Mouse (Mus musculus) midbrain, embryonic 15.5 days (tissue): Measurements from ENCODE around the gene Avil. TPM values are rescaled to one million over a fixed set of nuclear protein-coding genes. Genes with fewer than 3 reads are reported as not detected.

Source experiments
- ATAC-seq: fragments of 200-750 bp; cut with Nextera tagmentation; replicated peaks from 2 replicates; pipeline ENCODE4 v1.8.0; 2017; ENCODE audit warnings: moderate TSS enrichment
- H3K27ac ChIP-seq: fragments of 300-500 bp; sonication (generic); 2 replicates; pipeline ENCODE4 v1.5.1; 2015; ENCODE audit warnings: mild to moderate bottlenecking, inconsistent platforms
- H3K27me3 ChIP-seq: fragments of 300-500 bp; sonication (generic); replicated peaks from 2 replicates; pipeline ENCODE4 v1.6.1; 2015; ENCODE audit warnings: inconsistent platforms
- H3K36me3 ChIP-seq: fragments of 300-500 bp; sonication (generic); replicated peaks from 2 replicates; pipeline ENCODE4 v1.6.1; 2015; ENCODE audit warnings: inconsistent platforms
- H3K4me1 ChIP-seq: fragments of 300-500 bp; sonication (generic); 2 replicates; pipeline ENCODE4 v1.6.1; 2015; ENCODE audit warnings: inconsistent platforms
- H3K4me2 ChIP-seq: fragments of 300-500 bp; sonication (generic); 2 replicates; pipeline ENCODE4 v1.6.1; 2015; ENCODE audit warnings: inconsistent platforms, mild to moderate bottlenecking, moderate library complexity
- H3K4me3 ChIP-seq: fragments of 300-500 bp; sonication (generic); 2 replicates; pipeline ENCODE4 v1.5.1; 2015; ENCODE audit warnings: mild to moderate bottlenecking, inconsistent platforms
- H3K9ac ChIP-seq: fragments of 300-500 bp; sonication (generic); 2 replicates; pipeline ENCODE4 v1.6.1; 2015; ENCODE audit warnings: mild to moderate bottlenecking, inconsistent platforms
- H3K9me3 ChIP-seq: fragments of 300-500 bp; sonication (generic); 2 replicates; pipeline ENCODE4 v1.6.1; 2016; ENCODE audit warnings: inconsistent platforms
- WGBS: fragments of 180-500 bp; shearing (Covaris S2); methylation state at CpG from one replicate; pipeline ENCODE4 v1.1.7; 2015; ENCODE audit warnings: mixed read lengths; 5-methylcytosine and 5-hydroxymethylcytosine counted together
- polyA plus RNA-seq: library from polyadenylated mRNA; unstranded; fragments of >200 nt; fragmentation: Nextera tagmentation; extraction: Ambion mirVana; gene quantifications from 2 replicates; pipeline ENCODE4 v1.2.1, GENCODE M21; 2015

The Avil gene
- polyA plus RNA-seq, 1 experiment from 2014 or later, result 2.2 TPM

GRCm38 (mm10) chr10:127001297-127001696 is 788 bp downstream of the Avil start:
- Histone ChIP-seq H3K4me1 (no peaks in the 10 kb centered on the region), H3K9ac (no peak overlapping the region), H3K27ac (no peak overlapping the region), H3K27me3 (no peaks in the 10 kb centered on the region), H3K9me3 (no peaks in the 10 kb centered on the region), H3K4me3 (no peak overlapping the region), H3K36me3 (peaks cover 20% of the 10 kb centered on the region), H3K4me2 (no peak overlapping the region)
- WGBS, result 85% methylated on average over 9 of the region's 9 CpGs
- no peak for ATAC-seq

- no peaks in the 10 kb centered on the region for H3K27me3 ChIP-seq
- H3K4me2 ChIP-seq, result no peak overlapping the region
- WGBS, result 76% methylated on average over 1 of the region's 1 CpGs
- no peaks in the 10 kb centered on the region for H3K4me1 ChIP-seq
- H3K9me3 ChIP-seq, result no peaks in the 10 kb centered on the region
- ATAC-seq, result no peak
- no peak overlapping the region for H3K4me3 ChIP-seq
- H3K9ac ChIP-seq, result no peak overlapping the region
- H3K27ac ChIP-seq, result no peak overlapping the region
- peaks cover 20% of the 10 kb centered on the region for H3K36me3 ChIP-seq
Measured at GRCm38 (mm10) chr10:127002056-127002455, 1.5 kb downstream of the Avil start.

DNA sequence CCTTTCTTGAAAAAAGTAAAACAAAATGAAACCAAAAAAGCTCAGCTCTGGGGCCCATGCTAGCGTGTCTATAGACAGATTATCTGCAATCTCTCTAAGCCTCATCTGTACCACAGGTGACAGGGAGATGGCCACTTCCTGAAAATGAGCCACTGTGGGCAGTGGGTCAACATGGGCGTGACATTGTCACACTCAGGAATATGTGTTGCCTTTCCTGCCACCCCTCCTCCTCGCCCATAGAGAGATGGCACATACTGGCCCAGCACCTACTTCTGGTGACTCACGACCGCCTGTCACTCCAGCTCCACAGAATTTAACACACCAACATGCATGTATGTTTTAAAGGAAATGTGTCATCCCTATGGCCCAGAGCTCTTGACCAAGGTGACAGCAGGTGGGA is 2.3 kb downstream of the Avil start:
- WGBS, result 95% methylated on average over 5 of the region's 5 CpGs
- H3K4me2 ChIP-seq, result no peak overlapping the region
- no peak overlapping the region for H3K9ac ChIP-seq
- H3K4me1 ChIP-seq, result no peaks in the 10 kb centered on the region
- no peaks in the 10 kb centered on the region for H3K27me3 ChIP-seq
- no peak for ATAC-seq
- H3K27ac ChIP-seq, result no peak overlapping the region
- H3K36me3 ChIP-seq, result peaks cover 13% of the 10 kb centered on the region; the same call in 1 of the 2 replicates
- H3K9me3 ChIP-seq, result no peaks in the 10 kb centered on the region
- no peak overlapping the region for H3K4me3 ChIP-seq

GRCm38 (mm10) chr10:127003334-127003733 is 2.8 kb downstream of the Avil start:
- H3K36me3 ChIP-seq, result 0 out of 2 replicates have a peak, but pooled peaks cover 9% of the 10 kb centered on the region
- H3K4me2 ChIP-seq, result no peak overlapping the region
- no peak overlapping the region for H3K27ac ChIP-seq
- 88% methylated on average over 8 of the region's 8 CpGs for WGBS
- no peaks in the 10 kb centered on the region for H3K27me3 ChIP-seq
- no peak overlapping the region for H3K4me3 ChIP-seq
- H3K9ac ChIP-seq, result no peak overlapping the region
- ATAC-seq, result no peak
- no peaks in the 10 kb centered on the region for H3K9me3 ChIP-seq
- no peaks in the 10 kb centered on the region for H3K4me1 ChIP-seq

GRCm38 (mm10) chr10:127003806-127004205 is 3.3 kb downstream of the Avil start:
- no peaks in the 10 kb centered on the region for H3K4me1 ChIP-seq
- H3K36me3 ChIP-seq, result 0 out of 2 replicates have a peak, but pooled peaks cover 4% of the 10 kb centered on the region
- H3K4me3 ChIP-seq, result no peak overlapping the region
- no peak overlapping the region for H3K27ac ChIP-seq
- no peak for ATAC-seq
- WGBS, result 71% methylated on average over 7 of the region's 7 CpGs
- H3K4me2 ChIP-seq, result no peak overlapping the region
- no peak overlapping the region for H3K9ac ChIP-seq
- H3K9me3 ChIP-seq, result no peaks in the 10 kb centered on the region
- H3K27me3 ChIP-seq, result no peaks in the 10 kb centered on the region

DNA sequence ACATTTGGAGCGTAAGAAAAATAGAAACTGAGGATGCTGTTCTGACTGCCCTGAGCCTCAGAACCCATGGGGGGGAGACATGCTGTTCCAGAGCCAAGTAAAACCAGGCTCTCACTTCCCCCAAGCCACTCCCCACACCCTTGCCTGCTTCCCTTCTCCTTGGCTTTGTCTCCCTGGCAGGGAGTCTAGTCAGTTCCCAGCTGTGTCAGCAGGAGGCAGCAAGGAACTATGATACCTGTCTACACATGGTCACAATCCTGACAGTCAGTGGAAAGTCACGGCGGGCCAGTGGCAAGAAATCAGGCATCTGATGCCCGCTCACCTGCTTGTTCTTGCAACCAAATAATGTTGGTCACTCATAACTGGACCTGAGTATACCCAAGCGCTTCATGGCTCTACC is 16.0 kb downstream of the Avil start:
- Histone ChIP-seq H3K36me3 (no peaks in the 10 kb centered on the region), H3K4me1 (no peaks in the 10 kb centered on the region), H3K9me3 (no peaks in the 10 kb centered on the region), H3K4me3 (no peak overlapping the region), H3K27me3 (no peaks in the 10 kb centered on the region), H3K9ac (no peak overlapping the region), H3K27ac (no peak overlapping the region), H3K4me2 (no peak overlapping the region)
- 69% methylated on average over 5 of the region's 5 CpGs for WGBS
- ATAC-seq, result no peak

DNA sequence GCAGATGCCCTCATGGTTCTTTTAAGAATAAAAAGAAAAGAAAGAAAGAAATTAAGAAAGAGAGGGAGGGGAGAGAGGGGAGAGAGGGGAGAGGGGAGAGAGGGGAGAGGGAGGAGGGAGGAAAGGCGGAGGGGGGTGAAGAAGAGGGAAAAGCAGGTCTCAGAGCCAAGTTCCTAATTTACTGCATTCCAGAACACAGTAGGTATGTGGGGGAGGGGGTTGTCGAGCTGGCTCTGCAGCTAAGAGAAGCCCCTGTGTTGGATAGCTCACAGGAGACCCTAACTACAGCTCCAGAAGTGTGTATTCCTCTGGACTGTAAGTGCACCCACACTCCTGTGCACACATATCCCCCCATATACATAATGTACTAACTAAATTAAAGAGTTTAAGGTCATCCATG is 16.6 kb downstream of the Avil start:
- Histone ChIP-seq H3K4me3 (no peak overlapping the region), H3K9me3 (no peaks in the 10 kb centered on the region), H3K4me1 (no peaks in the 10 kb centered on the region), H3K9ac (no peak overlapping the region), H3K36me3 (peaks cover 4% of the 10 kb centered on the region; the same call in 1 of the 2 replicates), H3K4me2 (no peak overlapping the region), H3K27ac (no peak overlapping the region), H3K27me3 (no peaks in the 10 kb centered on the region)
- ATAC-seq, result no peak
- WGBS, result 21% methylated on average over 2 of the region's 2 CpGs

- 85% methylated on average over 16 of the region's 16 CpGs for WGBS
- ATAC-seq, result no peak
- no peak overlapping the region for H3K9ac ChIP-seq
- H3K4me3 ChIP-seq, result no peak overlapping the region
- no peaks in the 10 kb centered on the region for H3K9me3 ChIP-seq
- no peak overlapping the region for H3K27ac ChIP-seq
- H3K27me3 ChIP-seq, result no peaks in the 10 kb centered on the region
- no peak overlapping the region for H3K4me2 ChIP-seq
- no peaks in the 10 kb centered on the region for H3K4me1 ChIP-seq
- H3K36me3 ChIP-seq, result peaks cover 15% of the 10 kb centered on the region
Measured at GRCm38 (mm10) chr10:127018422-127018821, 17.9 kb downstream of the Avil start.

DNA sequence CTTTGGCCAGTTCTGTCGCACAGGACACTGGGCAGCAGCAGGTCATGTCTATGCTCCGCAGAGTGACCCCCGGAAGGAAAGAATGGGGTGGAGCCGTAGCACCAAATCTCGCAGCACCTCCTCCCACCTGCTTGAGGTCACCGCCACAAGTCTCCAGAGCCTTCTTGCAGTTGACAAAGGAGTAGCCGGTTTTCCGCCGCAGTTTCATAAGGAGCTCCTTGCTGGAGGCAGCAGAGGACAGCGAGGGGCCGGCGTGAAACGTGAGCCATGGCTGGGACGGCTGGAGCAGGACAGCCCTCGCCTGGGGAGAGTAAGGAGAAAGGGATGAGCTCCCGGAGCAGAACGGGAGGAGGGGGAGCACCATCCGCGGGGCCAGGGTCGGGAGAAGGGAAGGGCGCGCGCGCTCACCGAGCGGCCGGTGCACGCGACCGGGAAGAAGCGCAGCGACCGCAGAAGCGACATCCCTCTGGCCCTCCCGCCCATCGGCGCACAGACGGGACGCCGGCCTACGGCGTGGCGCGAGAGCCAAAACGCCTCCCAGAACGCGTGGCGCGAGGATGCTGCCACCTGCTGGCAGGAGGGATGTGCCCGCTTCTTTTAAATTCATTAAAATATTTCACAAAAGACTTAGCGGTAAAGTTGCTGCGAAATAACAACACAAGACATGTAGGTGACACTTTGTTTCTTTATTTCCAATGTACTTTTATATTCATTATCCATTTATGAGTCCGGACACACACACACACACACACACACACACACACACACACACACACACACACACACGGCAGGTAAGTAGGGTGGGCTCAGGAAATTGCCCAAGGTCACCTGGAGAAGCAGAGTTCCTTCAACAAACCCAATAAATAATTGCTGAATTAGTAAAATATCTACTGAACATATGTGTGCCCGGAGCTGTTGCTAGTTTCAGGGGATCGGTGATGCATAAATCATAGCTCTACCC is 30.1 kb downstream of the Avil start, which contains the start of gene Tsfm:
Gene Tsfm, minus strand, starts transcription at position 505 of the 961 bp plus-strand sequence.
- Histone ChIP-seq H3K4me3 (peak within 1 kb of the TSS; percentile 72), H3K9me3 (no peaks in the 10 kb centered on the region), H3K4me2 (peak within 1 kb of the TSS; percentile 87), H3K4me1 (peaks cover 11% of the 10 kb centered on the region), H3K9ac (peak within 1 kb of the TSS; percentile 85), H3K27ac (peak within 1 kb of the TSS; percentile 75), H3K27me3 (no peaks in the 10 kb centered on the region), H3K36me3 (peaks cover 22% of the 10 kb centered on the region; the same call in 1 of the 2 replicates)
- ATAC-seq, result peak; percentile 86
- 6% methylated on average over 54 of the region's 56 CpGs for WGBS

DNA sequence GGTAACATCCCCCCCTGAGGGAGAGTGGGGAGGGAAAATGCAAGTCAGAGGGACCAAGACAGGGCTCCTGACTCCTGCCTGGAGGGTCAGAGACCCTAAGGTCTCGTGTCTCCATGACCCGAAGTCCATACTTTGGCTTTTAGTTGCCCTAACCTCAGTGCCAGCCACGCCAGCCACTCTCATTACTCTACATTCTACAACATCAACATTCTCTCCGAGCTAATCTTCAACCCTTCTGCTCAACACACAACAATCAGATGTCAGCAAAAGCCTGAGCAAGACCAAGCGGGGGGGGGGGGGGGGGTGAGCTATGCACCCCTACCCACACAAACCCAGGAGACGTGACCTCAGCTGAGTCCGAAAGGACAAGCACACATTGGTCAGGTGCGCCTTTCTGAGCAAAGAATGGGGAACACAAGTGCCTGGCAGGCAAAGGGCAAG is 32.8 kb downstream of the Avil start:
- Histone ChIP-seq H3K9ac (no peak overlapping the region), H3K4me1 (peaks cover 11% of the 10 kb centered on the region), H3K4me3 (no peak overlapping the region), H3K27ac (no peak overlapping the region), H3K4me2 (no peak overlapping the region), H3K9me3 (no peaks in the 10 kb centered on the region), H3K36me3 (no peaks in the 10 kb centered on the region), H3K27me3 (no peaks in the 10 kb centered on the region)
- WGBS, result 82% methylated on average over 8 of the region's 8 CpGs
- no peak for ATAC-seq

DNA sequence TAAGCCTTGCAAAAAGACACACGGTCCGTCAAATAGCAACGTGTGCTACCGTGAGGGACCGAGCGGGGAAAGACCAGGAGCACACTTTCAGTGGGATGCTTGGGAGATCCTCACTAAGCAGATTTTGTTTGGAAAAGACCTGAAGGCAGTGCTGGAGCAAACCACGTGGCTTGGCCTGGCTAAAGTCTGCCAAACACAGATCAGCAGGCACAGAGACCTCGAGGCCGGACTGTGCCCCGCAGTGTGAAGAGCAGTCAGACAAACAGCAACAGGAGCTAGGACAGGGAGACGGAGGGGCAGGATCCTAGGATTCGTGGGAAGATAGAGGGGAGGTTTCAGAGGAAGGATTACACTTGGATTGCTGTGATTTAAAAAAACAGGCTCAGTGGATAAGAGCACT is 35.8 kb downstream of the Avil start:
- Histone ChIP-seq H3K27ac (no peak overlapping the region), H3K9me3 (no peaks in the 10 kb centered on the region), H3K4me2 (no peak overlapping the region), H3K36me3 (no peaks in the 10 kb centered on the region), H3K9ac (no peak overlapping the region), H3K27me3 (peaks cover 6% of the 10 kb centered on the region), H3K4me1 (peaks cover 7% of the 10 kb centered on the region), H3K4me3 (no peak overlapping the region)
- ATAC-seq, result no peak
- 86% methylated on average over 12 of the region's 12 CpGs for WGBS

- peaks cover 6% of the 10 kb centered on the region for H3K27me3 ChIP-seq
- no peak overlapping the region for H3K27ac ChIP-seq
- WGBS, result 73% methylated on average over 12 of the region's 12 CpGs
- no peak for ATAC-seq
- peaks cover 12% of the 10 kb centered on the region for H3K4me1 ChIP-seq
- H3K4me2 ChIP-seq, result no peak overlapping the region
- H3K9ac ChIP-seq, result no peak overlapping the region
- no peaks in the 10 kb centered on the region for H3K9me3 ChIP-seq
- H3K4me3 ChIP-seq, result no peak overlapping the region
- no peaks in the 10 kb centered on the region for H3K36me3 ChIP-seq
Measured at GRCm38 (mm10) chr10:127037641-127038040, 37.1 kb downstream of the Avil start.
